Mouse (Mus musculus): ENCODE measurements around the gene Greb1.

DNA sequence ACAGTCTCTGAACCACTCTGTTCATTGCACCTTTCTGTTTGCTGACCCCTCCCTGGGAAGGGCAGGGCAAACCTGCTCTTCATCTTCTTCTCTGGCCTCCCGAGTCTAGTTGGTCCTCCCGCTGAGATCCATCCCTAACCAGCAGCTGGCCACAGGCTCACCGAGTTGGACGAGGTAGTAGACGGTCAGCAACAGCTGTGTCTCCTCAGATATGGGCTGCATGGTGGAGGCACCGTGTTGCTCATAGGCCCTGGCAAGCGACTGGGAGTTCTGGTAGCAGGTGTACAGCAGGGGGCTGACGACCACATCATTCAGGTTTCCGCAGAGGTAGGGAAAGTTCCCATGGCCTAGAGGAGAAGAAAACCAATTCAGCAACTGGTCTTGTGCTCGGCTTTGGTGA is 86.1 kb downstream of the Greb1 start:
- TF ChIP-seq CTCF (IDR thresholded peaks at IDR 0.05; ENCODE audit: low read depth) (no peak), EP300 (IDR thresholded peaks at IDR 0.05; ENCODE audit: low read depth) (no peak)

Data from liver, embryonic 14.5 days (tissue).